Mouse (Mus musculus) hindbrain, embryonic 15.5 days (tissue): Measurements from ENCODE around the gene Wfdc11. TPM values are rescaled to one million over a fixed set of nuclear protein-coding genes. Genes with fewer than 3 reads are reported as not detected.
"Not testable (repeated sequence)": the region's sequence is repeated elsewhere in the genome, so short reads cannot be mapped to it uniquely, and the experiment has no call there.

Experiments used
- ATAC-seq: fragments of 200-750 bp; cut with Nextera tagmentation; 2 replicates; pipeline ENCODE4 v1.8.0; 2017; ENCODE audit warnings: low read depth, moderate number of reproducible peaks, moderate TSS enrichment; ENCODE audit not compliant: low FRiP score
- H3K27ac ChIP-seq: fragments of 300-500 bp; sonication (generic); replicated peaks from 2 replicates; pipeline ENCODE4 v1.5.1; 2015; ENCODE audit warnings: mild to moderate bottlenecking, inconsistent platforms
- H3K27me3 ChIP-seq: fragments of 300-500 bp; sonication (generic); 2 replicates; pipeline ENCODE4 v1.6.1; 2015; ENCODE audit warnings: control low read depth, inconsistent platforms
- H3K36me3 ChIP-seq: fragments of 300-500 bp; sonication (generic); 2 replicates; pipeline ENCODE4 v1.6.1; 2015; ENCODE audit warnings: control low read depth, inconsistent platforms
- H3K4me1 ChIP-seq: fragments of 300-500 bp; sonication (generic); replicated peaks from 2 replicates; pipeline ENCODE4 v1.6.1; 2015; ENCODE audit warnings: control low read depth, inconsistent platforms
- H3K4me2 ChIP-seq: fragments of 300-500 bp; sonication (generic); 2 replicates; pipeline ENCODE4 v1.6.1; 2015; ENCODE audit warnings: moderate library complexity, mild to moderate bottlenecking, inconsistent platforms
- H3K4me3 ChIP-seq: fragments of 300-500 bp; sonication (generic); 2 replicates; pipeline ENCODE4 v1.5.1; 2015; ENCODE audit warnings: mild to moderate bottlenecking, inconsistent platforms
- H3K9ac ChIP-seq: fragments of 300-500 bp; sonication (generic); 2 replicates; pipeline ENCODE4 v1.6.1; 2015; ENCODE audit warnings: inconsistent platforms
- H3K9me3 ChIP-seq: fragments of 300-500 bp; sonication (generic); 2 replicates; pipeline ENCODE4 v1.6.1; 2016; ENCODE audit warnings: control low read depth, inconsistent platforms
- WGBS: fragments of 180-500 bp; shearing (Covaris S2); methylation state at CpG from one replicate; pipeline ENCODE4 v1.1.7; 2015; 5-methylcytosine and 5-hydroxymethylcytosine counted together
- polyA plus RNA-seq: library from polyadenylated mRNA; unstranded; fragments of >200 nt; fragmentation: Nextera tagmentation; extraction: Ambion mirVana; gene quantifications from 2 replicates; pipeline ENCODE4 v1.2.1, GENCODE M21; 2015

The Wfdc11 gene
- polyA plus RNA-seq = not detected in 2 replicates

DNA sequence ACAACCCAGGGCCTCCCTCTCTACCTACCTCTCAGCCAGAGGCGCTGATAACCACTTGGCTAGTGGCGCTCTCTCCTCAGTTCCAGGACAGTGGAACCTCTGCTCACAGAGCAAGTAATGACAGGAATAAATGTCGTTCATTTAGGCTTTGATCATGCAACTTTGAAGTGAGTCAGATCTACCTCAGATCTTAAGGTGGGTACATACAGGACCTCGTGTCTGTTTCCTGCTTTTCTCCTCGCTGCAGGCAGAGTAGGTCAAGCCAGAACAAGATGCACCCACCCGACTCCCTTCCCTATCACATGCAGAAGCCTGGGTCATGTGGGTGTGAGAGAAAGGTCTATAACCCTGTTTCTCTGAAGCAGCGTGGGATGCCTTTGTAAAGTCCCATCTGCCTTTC, at the start of gene Wfdc11:
Wfdc11 (minus strand) TSS at position 101 of the 400 bp plus-strand sequence.
- Histone ChIP-seq H3K27ac (no peak within 1 kb of the TSS), H3K36me3 (no peaks in the 10 kb centered on the region), H3K27me3 (no peaks in the 10 kb centered on the region), H3K9ac (no peak within 1 kb of the TSS), H3K4me2 (no peak within 1 kb of the TSS), H3K4me1 (peaks cover 6% of the 10 kb centered on the region), H3K4me3 (no peak within 1 kb of the TSS), H3K9me3 (no peaks in the 10 kb centered on the region)
- ATAC-seq = no peak
- WGBS = 81% methylated on average over 7 of the region's 7 CpGs

DNA sequence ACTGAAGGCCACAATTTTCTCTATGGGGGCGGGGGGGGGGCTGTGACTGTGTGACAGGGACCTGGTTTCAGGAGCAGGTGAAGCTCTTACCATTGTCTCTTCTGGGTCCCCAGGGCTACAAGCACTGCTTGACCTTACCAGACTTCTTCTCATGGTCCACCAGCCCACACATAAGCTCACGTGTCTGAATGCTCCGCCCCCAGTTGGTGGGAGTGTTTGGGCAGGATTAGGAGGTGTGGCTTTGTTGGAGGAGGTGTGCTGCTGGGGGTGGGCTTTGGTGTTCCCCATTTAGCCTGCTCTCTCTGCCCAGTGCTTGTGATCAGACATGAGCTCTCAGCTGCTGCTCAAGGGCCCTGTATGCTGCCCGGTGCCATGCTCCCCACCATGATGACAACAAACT, 49.4 kb upstream of the Wfdc11 start:
- Histone ChIP-seq H3K4me1 (no peaks in the 10 kb centered on the region), H3K4me2 (no peak overlapping the region), H3K36me3 (no peaks in the 10 kb centered on the region), H3K27me3 (no peaks in the 10 kb centered on the region), H3K27ac (no peak overlapping the region), H3K9me3 (no peaks in the 10 kb centered on the region), H3K4me3 (no peak overlapping the region), H3K9ac (no peak overlapping the region)
- 66% methylated on average over 4 of the region's 4 CpGs for WGBS
- ATAC-seq = no peak

- not testable (repeated sequence) for H3K27ac ChIP-seq, H3K27me3 ChIP-seq, ATAC-seq, H3K4me2 ChIP-seq, H3K9me3 ChIP-seq, H3K4me1 ChIP-seq, H3K9ac ChIP-seq, H3K36me3 ChIP-seq, H3K4me3 ChIP-seq
- 94% methylated on average over 23 of the region's 23 CpGs for WGBS
Observed at GRCm38 (mm10) chr2:164716194-164716786, 42.4 kb upstream of the Wfdc11 start.

DNA sequence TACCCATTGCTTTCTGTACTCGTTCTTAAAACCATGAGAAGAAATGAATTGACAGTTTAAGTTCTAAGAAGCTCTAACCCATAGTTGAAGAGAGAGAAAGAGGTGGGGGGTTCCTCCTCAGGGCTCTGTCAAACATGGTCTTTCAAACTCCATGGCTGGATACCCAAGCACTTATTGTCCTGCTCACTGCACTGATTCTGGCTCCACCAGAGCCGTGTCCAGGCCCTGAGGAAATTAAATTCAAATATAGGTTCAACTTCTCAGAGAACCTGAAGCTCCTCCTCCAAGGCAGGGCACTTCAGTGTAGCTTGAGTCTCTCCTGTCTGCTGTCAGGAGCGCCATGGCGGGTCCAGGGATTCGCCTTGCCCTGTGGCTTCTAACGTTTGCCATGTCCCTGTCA, 41.1 kb upstream of the Wfdc11 start, which contains the start of gene Spint5:
Spint5 (plus strand) TSS at position 301 of the 400 bp plus-strand sequence.
- Histone ChIP-seq H3K27ac (no peak within 1 kb of the TSS), H3K9me3 (no peaks in the 10 kb centered on the region), H3K27me3 (no peaks in the 10 kb centered on the region), H3K4me3 (no peak within 1 kb of the TSS), H3K4me2 (no peak within 1 kb of the TSS), H3K4me1 (no peaks in the 10 kb centered on the region), H3K36me3 (no peaks in the 10 kb centered on the region), H3K9ac (no peak within 1 kb of the TSS)
- no peak for ATAC-seq
- WGBS = 79% methylated on average over 6 of the region's 6 CpGs

GRCm38 (mm10) chr2:164705991-164706390, 32.1 kb upstream of the Wfdc11 start:
- H3K9me3 ChIP-seq = no peaks in the 10 kb centered on the region
- H3K27ac ChIP-seq = no peak overlapping the region
- no peak for ATAC-seq
- H3K27me3 ChIP-seq = no peaks in the 10 kb centered on the region
- no peaks in the 10 kb centered on the region for H3K4me1 ChIP-seq
- H3K4me3 ChIP-seq = no peak overlapping the region
- H3K4me2 ChIP-seq = no peak overlapping the region
- H3K9ac ChIP-seq = no peak overlapping the region
- 92% methylated on average over 14 of the region's 14 CpGs for whole genome bisulfite sequencing
- H3K36me3 ChIP-seq = no peaks in the 10 kb centered on the region

- no peak for ATAC-seq
- WGBS = 92% methylated on average over 6 of the region's 6 CpGs
- no peak overlapping the region for H3K27ac ChIP-seq
- H3K36me3 ChIP-seq = no peaks in the 10 kb centered on the region
- no peaks in the 10 kb centered on the region for H3K4me1 ChIP-seq
- no peak overlapping the region for H3K4me2 ChIP-seq
- no peaks in the 10 kb centered on the region for H3K27me3 ChIP-seq
- no peak overlapping the region for H3K4me3 ChIP-seq
- H3K9ac ChIP-seq = no peak overlapping the region
- no peaks in the 10 kb centered on the region for H3K9me3 ChIP-seq
Observed at GRCm38 (mm10) chr2:164705328-164705727, 31.4 kb upstream of the Wfdc11 start.

GRCm38 (mm10) chr2:164704235-164704634, 30.3 kb upstream of the Wfdc11 start:
- H3K27me3 ChIP-seq = no peaks in the 10 kb centered on the region
- WGBS = 82% methylated on average over 5 of the region's 5 CpGs
- no peak overlapping the region for H3K4me2 ChIP-seq
- no peaks in the 10 kb centered on the region for H3K36me3 ChIP-seq
- no peaks in the 10 kb centered on the region for H3K9me3 ChIP-seq
- H3K27ac ChIP-seq = no peak overlapping the region
- H3K4me3 ChIP-seq = no peak overlapping the region
- no peak for ATAC-seq
- no peak overlapping the region for H3K9ac ChIP-seq
- no peaks in the 10 kb centered on the region for H3K4me1 ChIP-seq

DNA sequence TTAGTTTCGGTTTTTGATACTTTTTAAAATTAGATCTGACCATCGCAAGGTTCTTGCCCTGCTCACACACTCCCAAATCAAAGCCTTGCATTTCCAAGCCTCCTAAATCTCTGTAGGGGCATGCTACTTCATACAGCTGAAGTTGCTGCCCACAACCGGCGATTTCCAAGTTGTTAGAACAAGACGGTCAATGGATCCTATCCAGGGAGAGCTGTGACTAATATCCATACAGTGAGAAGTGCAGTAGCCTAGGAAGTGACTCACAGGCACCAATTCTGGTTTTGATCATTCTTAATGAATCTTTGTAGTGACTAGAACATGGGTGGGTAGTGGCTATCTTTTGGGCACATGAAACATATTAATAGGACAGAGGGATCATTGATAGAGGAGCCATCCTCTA, 27.9 kb upstream of the Wfdc11 start:
- ATAC-seq = no peak
- H3K9me3 ChIP-seq = no peaks in the 10 kb centered on the region
- H3K27me3 ChIP-seq = no peaks in the 10 kb centered on the region
- H3K27ac ChIP-seq = no peak overlapping the region
- no peak overlapping the region for H3K9ac ChIP-seq
- no peak overlapping the region for H3K4me2 ChIP-seq
- WGBS = 92% methylated on average over 5 of the region's 5 CpGs
- H3K4me1 ChIP-seq = no peaks in the 10 kb centered on the region
- no peaks in the 10 kb centered on the region for H3K36me3 ChIP-seq
- H3K4me3 ChIP-seq = no peak overlapping the region

GRCm38 (mm10) chr2:164700959-164701358, 27.1 kb upstream of the Wfdc11 start:
- Histone ChIP-seq H3K27ac (no peak overlapping the region), H3K9me3 (no peaks in the 10 kb centered on the region), H3K27me3 (no peaks in the 10 kb centered on the region), H3K36me3 (no peaks in the 10 kb centered on the region), H3K4me3 (no peak overlapping the region), H3K4me2 (no peak overlapping the region), H3K9ac (no peak overlapping the region), H3K4me1 (no peaks in the 10 kb centered on the region)
- WGBS = 85% methylated on average over 5 of the region's 5 CpGs
- no peak for ATAC-seq

GRCm38 (mm10) chr2:164698201-164698600, 24.3 kb upstream of the Wfdc11 start, which contains the start of gene Spint4:
Spint4 (plus strand) TSS chr2:164698501.
- Histone ChIP-seq H3K4me3 (no peak within 1 kb of the TSS), H3K36me3 (no peaks in the 10 kb centered on the region), H3K4me2 (no peak within 1 kb of the TSS), H3K9me3 (no peaks in the 10 kb centered on the region), H3K27me3 (no peaks in the 10 kb centered on the region), H3K27ac (no peak within 1 kb of the TSS), H3K4me1 (no peaks in the 10 kb centered on the region), H3K9ac (no peak within 1 kb of the TSS)
- WGBS = 70% methylated on average over 4 of the region's 4 CpGs
- no peak for ATAC-seq

GRCm38 (mm10) chr2:164684807-164685206, 10.9 kb upstream of the Wfdc11 start, which contains the start of gene Wfdc13:
Wfdc13 (plus strand) TSS chr2:164685107.
- no peaks in the 10 kb centered on the region for H3K9me3 ChIP-seq
- H3K9ac ChIP-seq = no peak within 1 kb of the TSS
- H3K27me3 ChIP-seq = no peaks in the 10 kb centered on the region
- no peaks in the 10 kb centered on the region for H3K36me3 ChIP-seq
- no peak for ATAC-seq
- no peak within 1 kb of the TSS for H3K4me2 ChIP-seq
- 64% methylated on average over 3 of the region's 3 CpGs for WGBS
- H3K4me3 ChIP-seq = no peak within 1 kb of the TSS
- H3K27ac ChIP-seq = no peak within 1 kb of the TSS
- H3K4me1 ChIP-seq = no peaks in the 10 kb centered on the region

GRCm38 (mm10) chr2:164679906-164680305, 6.0 kb upstream of the Wfdc11 start:
- no peak for ATAC-seq
- H3K9ac ChIP-seq = no peak overlapping the region
- H3K9me3 ChIP-seq = no peaks in the 10 kb centered on the region
- no peak overlapping the region for H3K27ac ChIP-seq
- no peaks in the 10 kb centered on the region for H3K36me3 ChIP-seq
- peaks cover 9% of the 10 kb centered on the region for H3K4me1 ChIP-seq
- WGBS = 57% methylated on average over 3 of the region's 3 CpGs
- no peak overlapping the region for H3K4me2 ChIP-seq
- H3K4me3 ChIP-seq = no peak overlapping the region
- H3K27me3 ChIP-seq = no peaks in the 10 kb centered on the region
